Mouse (Mus musculus) forebrain, embryonic 13.5 days (tissue): Measurements from ENCODE around the gene Tnrc6b. TPM values are rescaled to one million over a fixed set of nuclear protein-coding genes. Genes with fewer than 3 reads are reported as not detected.

Experiments
- ATAC-seq: fragments of 200-750 bp; cut with Nextera tagmentation; 2 replicates; pipeline ENCODE4 v1.8.0; 2017
- H3K27ac ChIP-seq: fragments of 300-500 bp; sonication (generic); 2 replicates; pipeline ENCODE4 v1.5.1; 2015; ENCODE audit warnings: inconsistent platforms, mild to moderate bottlenecking, moderate library complexity
- H3K27me3 ChIP-seq: fragments of 300-500 bp; sonication (generic); 2 replicates; pipeline ENCODE4 v1.6.1; 2015; ENCODE audit warnings: mild to moderate bottlenecking, inconsistent platforms
- H3K36me3 ChIP-seq: fragments of 300-500 bp; sonication (generic); 2 replicates; pipeline ENCODE4 v1.6.1; 2015; ENCODE audit warnings: mild to moderate bottlenecking, inconsistent platforms; ENCODE audit not compliant: poor library complexity, severe bottlenecking
- H3K4me1 ChIP-seq: fragments of 300-500 bp; sonication (generic); 2 replicates; pipeline ENCODE4 v1.6.1; 2015; ENCODE audit warnings: inconsistent platforms
- H3K4me2 ChIP-seq: fragments of 300-500 bp; sonication (generic); 2 replicates; pipeline ENCODE4 v1.6.1; 2015; ENCODE audit warnings: inconsistent platforms, mild to moderate bottlenecking, moderate library complexity
- H3K4me3 ChIP-seq: fragments of 300-500 bp; sonication (generic); 2 replicates; pipeline ENCODE4 v1.5.1; 2015; ENCODE audit warnings: mild to moderate bottlenecking, inconsistent platforms
- H3K9ac ChIP-seq: fragments of 300-500 bp; sonication (generic); 2 replicates; pipeline ENCODE4 v1.6.1; 2015; ENCODE audit warnings: mild to moderate bottlenecking, inconsistent platforms
- H3K9me3 ChIP-seq: fragments of 300-500 bp; sonication (generic); replicated peaks from 2 replicates; pipeline ENCODE4 v1.6.1; 2016; ENCODE audit warnings: inconsistent platforms
- WGBS: fragments of 180-500 bp; shearing (Covaris S2); methylation state at CpG from one replicate; pipeline ENCODE4 v1.1.7; 2015; 5-methylcytosine and 5-hydroxymethylcytosine counted together
- polyA plus RNA-seq: library from polyadenylated mRNA; unstranded; fragments of >200 nt; fragmentation: Nextera tagmentation; extraction: Ambion mirVana; gene quantifications from 2 replicates; pipeline ENCODE4 v1.2.1, GENCODE M21; 2015

The Tnrc6b gene
- polyA plus RNA-seq, 1 experiment from 2014 or later: 37.2 TPM

DNA sequence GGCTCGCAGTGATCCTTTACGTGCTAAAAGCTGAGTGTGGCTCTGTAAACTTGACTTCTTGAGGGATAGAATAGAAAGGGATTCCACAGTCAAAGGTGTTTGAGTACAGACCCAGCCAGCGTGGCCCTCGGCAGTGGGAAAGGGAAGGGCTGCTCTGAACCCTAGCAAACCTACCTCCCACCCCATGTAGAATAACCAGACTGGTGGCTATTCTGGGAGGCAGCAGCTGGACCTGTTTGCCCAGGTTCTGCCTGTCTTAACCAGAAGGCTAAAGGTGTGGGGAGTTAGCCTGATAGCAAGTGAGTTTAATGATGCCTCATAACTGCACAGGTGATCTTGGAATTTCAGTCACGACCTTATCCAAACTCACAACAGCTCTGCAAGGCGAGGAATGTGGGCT is 28.0 kb upstream of the Tnrc6b start:
- Histone ChIP-seq H3K27ac (no peak overlapping the region), H3K9me3 (no peaks in the 10 kb centered on the region), H3K27me3 (no peaks in the 10 kb centered on the region), H3K4me3 (no peak overlapping the region), H3K36me3 (no peaks in the 10 kb centered on the region), H3K4me2 (no peak overlapping the region), H3K4me1 (peaks cover 45% of the 10 kb centered on the region), H3K9ac (no peak overlapping the region)
- WGBS: 82% methylated on average over 6 of the region's 6 CpGs
- no peak for ATAC-seq

DNA sequence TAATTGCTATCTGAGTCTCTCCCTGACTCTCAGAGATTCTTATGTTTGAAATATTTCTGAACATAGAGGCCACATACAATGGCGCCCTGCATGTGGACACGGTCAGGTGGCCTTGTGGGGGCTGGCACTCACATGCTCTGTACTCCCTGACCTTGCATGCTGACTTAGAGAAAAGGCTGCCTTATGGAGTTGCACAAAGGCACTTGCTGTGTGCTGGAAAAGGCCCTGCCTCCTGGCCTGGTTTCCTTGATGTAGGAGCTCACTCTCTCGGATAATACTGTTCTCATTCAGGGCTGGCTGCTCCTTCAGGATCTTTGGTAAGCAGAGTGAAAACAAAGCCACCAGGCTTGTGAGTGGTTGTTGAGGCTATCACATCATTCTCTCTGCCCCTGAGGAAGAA is 27.1 kb upstream of the Tnrc6b start:
- no peaks in the 10 kb centered on the region for H3K36me3 ChIP-seq
- ATAC-seq: no peak
- peaks cover 45% of the 10 kb centered on the region for H3K4me1 ChIP-seq
- H3K27me3 ChIP-seq: no peaks in the 10 kb centered on the region
- no peak overlapping the region for H3K27ac ChIP-seq
- H3K9ac ChIP-seq: no peak overlapping the region
- WGBS: 50% methylated on average over 3 of the region's 3 CpGs
- H3K9me3 ChIP-seq: no peaks in the 10 kb centered on the region
- no peak overlapping the region for H3K4me3 ChIP-seq
- no peak overlapping the region for H3K4me2 ChIP-seq

DNA sequence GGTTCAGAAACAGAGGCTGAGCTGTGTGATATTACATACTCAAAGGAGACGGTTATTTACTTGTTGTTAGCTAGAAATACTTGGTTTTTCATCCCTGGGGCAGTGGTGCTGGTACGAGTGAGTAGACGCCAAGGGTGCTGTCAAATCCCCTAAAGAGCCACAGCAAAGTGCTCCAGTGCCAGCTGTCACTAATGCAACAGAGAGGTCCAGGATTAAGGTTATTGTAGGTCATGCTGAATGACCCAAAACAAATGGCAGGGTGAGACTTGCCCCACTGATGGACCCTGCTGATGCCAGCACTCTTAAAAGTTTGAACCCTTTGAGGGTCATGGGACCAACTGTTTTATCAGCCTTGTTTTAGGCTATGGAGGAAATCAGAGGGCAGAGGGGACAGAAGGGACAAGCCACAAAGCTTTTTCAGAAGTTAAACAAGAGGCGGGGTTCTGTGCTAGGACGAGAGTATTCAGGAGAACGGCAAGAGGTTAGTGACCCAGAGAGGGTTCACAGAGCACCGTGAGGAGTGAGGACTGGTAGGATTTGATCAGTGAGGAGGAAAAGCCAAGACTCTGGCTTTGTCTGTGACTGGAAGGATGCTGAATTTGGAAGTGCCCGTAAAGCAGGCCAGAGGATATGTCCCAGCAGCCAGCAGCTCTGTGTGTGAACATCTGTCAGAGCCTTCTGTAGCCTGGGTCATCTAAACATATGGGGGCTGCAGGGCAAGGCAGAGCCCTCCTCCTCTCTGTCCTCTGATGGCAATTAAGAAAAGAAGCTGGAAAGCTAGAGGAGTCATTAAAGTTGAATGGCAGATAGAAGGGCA is 26.1 kb upstream of the Tnrc6b start:
- no peak overlapping the region for H3K4me3 ChIP-seq
- H3K9ac ChIP-seq: no peak overlapping the region
- no peaks in the 10 kb centered on the region for H3K9me3 ChIP-seq
- no peaks in the 10 kb centered on the region for H3K36me3 ChIP-seq
- no peak for ATAC-seq
- H3K4me1 ChIP-seq: peaks cover 37% of the 10 kb centered on the region
- no peaks in the 10 kb centered on the region for H3K27me3 ChIP-seq
- no peak overlapping the region; the same call in 1 of the 2 replicates for H3K27ac ChIP-seq
- 22% methylated on average over 8 of the region's 8 CpGs for WGBS
- H3K4me2 ChIP-seq: no peak overlapping the region

DNA sequence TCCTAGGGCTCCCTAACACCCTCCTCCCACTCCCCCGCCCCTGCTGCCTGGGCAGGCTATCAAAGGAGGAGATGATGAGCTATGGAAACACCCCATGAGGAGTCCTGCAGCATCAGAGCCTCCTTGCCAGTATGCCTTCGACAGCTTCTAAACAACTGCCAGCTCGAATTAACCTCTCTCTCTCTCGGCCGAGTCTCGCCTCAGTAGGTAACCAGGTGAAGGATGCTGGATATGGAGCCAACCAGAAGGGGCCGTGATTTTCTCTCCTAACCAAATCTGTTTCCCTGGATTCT is 25.6 kb upstream of the Tnrc6b start:
- 36% methylated on average over 7 of the region's 7 CpGs for WGBS
- Histone ChIP-seq H3K4me3 (no peak overlapping the region), H3K27ac (no peak overlapping the region), H3K9me3 (no peaks in the 10 kb centered on the region), H3K36me3 (no peaks in the 10 kb centered on the region), H3K4me2 (peak overlapping the region; percentile 2; the same call in 1 of the 2 replicates), H3K4me1 (peaks cover 31% of the 10 kb centered on the region), H3K9ac (no peak overlapping the region), H3K27me3 (no peaks in the 10 kb centered on the region)
- no peak for ATAC-seq

DNA sequence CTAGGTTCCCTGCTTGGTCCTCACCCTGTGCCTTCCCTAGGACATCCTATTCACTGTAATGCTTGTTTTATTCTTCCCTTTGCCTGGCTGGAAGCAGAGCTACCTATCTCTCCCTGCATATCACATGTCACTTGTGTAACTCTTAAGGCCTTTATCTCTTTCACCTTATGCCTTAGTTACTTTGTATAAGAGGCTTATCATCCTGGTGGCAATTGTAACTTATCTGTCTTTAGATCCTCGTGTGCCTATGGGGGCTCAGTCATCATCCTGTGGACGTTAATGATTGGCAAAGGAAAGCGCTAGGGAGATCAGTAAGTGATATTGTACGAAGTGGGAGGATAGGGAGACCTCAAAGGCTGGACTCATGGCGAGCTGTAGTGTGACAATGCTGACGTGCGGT is 22.6 kb upstream of the Tnrc6b start:
- Histone ChIP-seq H3K9ac (no peak overlapping the region), H3K36me3 (no peaks in the 10 kb centered on the region), H3K9me3 (no peaks in the 10 kb centered on the region), H3K4me2 (no peak overlapping the region), H3K4me3 (no peak overlapping the region), H3K27me3 (no peaks in the 10 kb centered on the region), H3K27ac (no peak overlapping the region), H3K4me1 (peaks cover 24% of the 10 kb centered on the region)
- 76% methylated on average over 7 of the region's 7 CpGs for WGBS
- no peak for ATAC-seq

DNA sequence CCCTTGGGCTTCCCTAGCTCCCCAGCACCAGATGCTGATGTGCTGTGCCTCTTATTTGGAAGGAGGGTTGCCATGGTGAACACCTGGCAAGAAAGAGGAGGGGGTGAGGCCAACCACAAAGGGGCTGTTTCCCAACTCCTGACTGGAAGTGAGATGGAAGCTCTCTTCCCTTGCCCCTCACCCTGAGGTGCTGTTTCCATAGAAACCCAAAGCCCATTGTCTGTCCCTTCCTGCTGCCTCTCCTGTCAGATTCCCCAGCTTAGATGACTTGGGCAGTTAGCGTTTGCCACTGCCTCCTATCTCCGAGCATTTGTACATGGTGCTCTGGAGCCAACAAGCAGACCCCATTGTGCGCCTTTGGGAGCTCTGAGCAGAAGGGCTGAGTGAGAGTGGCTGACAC is 17.6 kb upstream of the Tnrc6b start:
- 22% methylated on average over 3 of the region's 3 CpGs for WGBS
- H3K4me1 ChIP-seq: peaks cover 14% of the 10 kb centered on the region
- no peak overlapping the region for H3K4me2 ChIP-seq
- ATAC-seq: no peak
- H3K4me3 ChIP-seq: no peak overlapping the region
- H3K36me3 ChIP-seq: no peaks in the 10 kb centered on the region
- H3K27ac ChIP-seq: 0 out of 2 replicates have a peak overlapping the region, but pooled peaks have one; percentile 10
- H3K9ac ChIP-seq: peak overlapping the region; percentile 30; the same call in 1 of the 2 replicates
- H3K27me3 ChIP-seq: 0 out of 2 replicates have a peak, but pooled peaks cover 4% of the 10 kb centered on the region
- H3K9me3 ChIP-seq: no peaks in the 10 kb centered on the region

DNA sequence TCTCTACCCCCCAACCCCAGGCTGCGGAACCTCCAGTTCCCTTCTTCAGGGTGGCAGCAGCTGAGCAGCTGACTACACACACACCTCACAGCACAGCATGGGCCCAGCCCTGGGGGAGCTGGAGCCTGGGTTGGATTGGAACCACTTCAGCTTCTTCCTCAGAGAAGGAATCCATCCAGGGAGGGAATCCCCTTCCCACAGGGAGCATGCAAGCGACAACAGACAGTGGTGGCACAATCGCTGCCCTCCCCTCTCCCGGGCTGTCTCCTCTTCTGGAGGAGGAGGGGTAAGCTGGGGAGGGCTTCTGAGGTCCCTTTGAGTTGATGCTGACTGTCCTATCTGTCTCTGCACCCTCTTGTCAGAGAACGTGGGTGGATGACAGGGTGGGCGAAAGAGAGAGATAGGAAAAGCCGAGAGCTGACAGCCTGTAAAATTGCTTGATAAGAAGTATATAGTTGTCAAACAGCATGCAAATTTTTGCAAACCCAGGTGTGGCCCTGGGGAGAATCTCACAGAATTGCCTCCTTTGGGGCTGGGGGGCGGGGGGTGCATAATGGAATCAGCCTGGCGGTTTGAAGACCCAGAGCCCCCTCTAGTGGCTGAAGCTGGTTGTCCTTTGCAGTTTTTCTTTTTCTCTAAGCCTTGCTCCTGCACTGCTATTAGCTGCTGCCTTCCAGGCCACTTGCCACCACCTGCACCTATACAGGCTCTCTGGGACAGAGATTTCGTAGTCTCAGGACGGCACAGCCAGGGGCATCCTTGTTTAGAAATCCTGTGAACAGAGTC is 16.8 kb upstream of the Tnrc6b start:
- Histone ChIP-seq H3K36me3 (no peaks in the 10 kb centered on the region), H3K4me2 (peak overlapping the region; percentile 33), H3K27ac (no peak overlapping the region; the same call in 1 of the 2 replicates), H3K9me3 (no peaks in the 10 kb centered on the region), H3K27me3 (0 out of 2 replicates have a peak, but pooled peaks cover 4% of the 10 kb centered on the region), H3K4me3 (no peak overlapping the region), H3K9ac (peak overlapping the region; percentile 30; the same call in 1 of the 2 replicates), H3K4me1 (peaks cover 14% of the 10 kb centered on the region)
- peak; percentile 55 for ATAC-seq
- WGBS: 24% methylated on average over 11 of the region's 11 CpGs

DNA sequence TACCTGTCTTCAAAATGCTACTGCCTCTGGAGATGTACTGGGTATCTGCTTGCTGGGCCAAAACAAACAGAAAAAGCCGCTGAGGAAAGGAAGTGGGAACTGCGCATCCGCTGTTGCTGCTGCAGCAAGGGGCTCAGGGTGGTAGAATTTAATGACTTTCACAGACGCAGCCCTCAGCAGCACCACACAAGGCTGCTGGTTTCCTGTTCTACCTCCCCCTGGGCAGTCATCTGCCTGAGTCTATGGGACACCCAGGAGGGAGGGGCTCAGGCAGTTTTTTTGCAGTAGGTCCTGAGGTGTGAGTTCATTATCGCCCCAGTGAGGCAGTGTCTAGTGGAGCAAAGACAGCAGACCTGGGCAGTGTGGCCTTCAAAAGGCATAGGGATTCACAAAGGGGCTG is 13.5 kb upstream of the Tnrc6b start:
- WGBS: 55% methylated on average over 5 of the region's 5 CpGs
- Histone ChIP-seq H3K27me3 (0 out of 2 replicates have a peak, but pooled peaks cover 4% of the 10 kb centered on the region), H3K9me3 (no peaks in the 10 kb centered on the region), H3K36me3 (no peaks in the 10 kb centered on the region), H3K27ac (no peak overlapping the region), H3K4me2 (no peak overlapping the region), H3K4me3 (no peak overlapping the region), H3K9ac (0 out of 2 replicates have a peak overlapping the region, but pooled peaks have one; percentile 6), H3K4me1 (peaks cover 14% of the 10 kb centered on the region)
- ATAC-seq: no peak

DNA sequence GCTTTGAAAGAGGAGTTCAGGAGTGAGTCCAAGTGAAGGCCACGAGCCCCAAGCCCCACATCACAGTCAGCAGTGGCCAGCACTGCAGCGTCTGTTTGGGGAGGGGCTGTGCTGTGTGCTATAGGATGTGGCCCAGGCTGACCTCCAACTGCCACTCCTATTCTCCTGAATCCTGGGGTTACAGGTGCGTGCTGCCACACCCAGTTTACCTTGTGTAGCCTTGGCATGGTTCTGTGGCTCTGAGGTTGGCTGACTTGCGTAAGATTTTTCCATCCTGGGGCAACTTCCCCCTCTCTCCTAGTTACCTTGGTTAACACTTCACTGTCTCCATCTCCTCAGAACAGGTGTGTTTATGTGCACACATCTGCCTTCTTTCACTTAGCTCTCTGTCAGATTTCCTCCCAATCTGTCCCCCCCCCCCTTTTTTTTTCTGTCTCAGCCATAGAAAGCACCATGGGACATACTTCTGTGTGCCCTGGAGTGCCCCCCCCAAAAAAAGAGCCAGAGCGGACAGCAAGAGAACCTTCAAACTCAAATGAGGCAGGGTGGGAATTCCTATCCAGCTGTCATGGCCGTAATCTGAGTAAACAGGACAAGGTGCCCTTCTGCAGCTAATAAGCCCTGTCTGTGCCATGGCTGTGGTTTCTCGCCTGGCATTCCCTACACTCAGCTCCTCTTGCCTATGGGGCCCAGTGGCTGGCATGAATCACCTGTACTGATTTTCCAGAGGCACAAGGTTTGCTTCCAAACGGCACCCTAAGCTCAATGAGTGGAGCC is 9.4 kb upstream of the Tnrc6b start:
- Histone ChIP-seq H3K4me2 (no peak overlapping the region), H3K27me3 (0 out of 2 replicates have a peak, but pooled peaks cover 6% of the 10 kb centered on the region), H3K4me1 (peaks cover 6% of the 10 kb centered on the region), H3K27ac (no peak overlapping the region), H3K4me3 (no peak overlapping the region), H3K36me3 (no peaks in the 10 kb centered on the region), H3K9ac (no peak overlapping the region), H3K9me3 (no peaks in the 10 kb centered on the region)
- ATAC-seq: no peak
- 73% methylated on average over 8 of the region's 8 CpGs for WGBS

DNA sequence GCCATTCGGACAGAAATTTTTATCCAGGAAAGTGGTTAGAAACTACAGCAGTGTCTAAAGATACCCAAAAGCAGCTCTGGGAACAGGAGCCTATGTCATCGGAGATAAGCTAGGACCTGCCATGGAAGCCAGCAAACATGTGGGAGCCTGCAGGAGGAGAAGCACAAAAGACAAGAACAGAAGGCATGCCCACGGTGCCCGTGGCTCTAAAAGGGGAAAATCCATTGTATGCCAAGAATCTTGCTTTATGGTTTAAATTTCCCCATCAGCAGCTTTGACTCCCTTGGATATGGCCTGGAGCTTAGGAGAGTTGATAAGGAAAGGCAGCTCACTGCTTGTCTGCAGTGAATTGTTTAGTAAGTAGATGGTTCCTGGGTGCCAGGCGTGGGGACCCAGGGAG is 8.2 kb upstream of the Tnrc6b start:
- Histone ChIP-seq H3K4me2 (no peak overlapping the region), H3K27me3 (0 out of 2 replicates have a peak, but pooled peaks cover 2% of the 10 kb centered on the region), H3K9ac (no peak overlapping the region), H3K27ac (no peak overlapping the region), H3K4me3 (no peak overlapping the region), H3K36me3 (no peaks in the 10 kb centered on the region), H3K9me3 (no peaks in the 10 kb centered on the region), H3K4me1 (peaks cover 18% of the 10 kb centered on the region)
- 87% methylated on average over 5 of the region's 5 CpGs for WGBS
- no peak for ATAC-seq

DNA sequence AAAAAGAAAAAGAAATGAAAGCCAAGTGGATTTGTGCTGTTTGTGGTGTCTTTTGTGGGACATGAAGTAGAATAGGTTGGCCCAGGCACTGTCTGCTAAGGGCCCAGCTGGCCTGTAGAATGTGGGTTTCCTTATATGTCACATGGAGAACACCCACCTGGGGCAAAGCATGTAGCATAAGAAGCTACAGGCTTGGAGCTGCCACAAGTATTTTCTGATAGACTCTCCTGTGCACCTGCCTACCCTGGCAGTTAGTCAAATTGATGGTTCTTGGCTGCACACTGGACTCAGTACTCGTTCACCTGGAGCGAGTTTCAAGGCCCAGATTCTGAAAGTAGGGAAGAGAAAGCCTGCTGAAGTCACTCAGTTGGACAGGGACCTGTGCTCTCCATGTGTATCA is 7.6 kb upstream of the Tnrc6b start:
- Histone ChIP-seq H3K9me3 (no peaks in the 10 kb centered on the region), H3K27me3 (0 out of 2 replicates have a peak, but pooled peaks cover 2% of the 10 kb centered on the region), H3K36me3 (no peaks in the 10 kb centered on the region), H3K9ac (no peak overlapping the region), H3K4me1 (peaks cover 18% of the 10 kb centered on the region), H3K4me2 (no peak overlapping the region), H3K27ac (no peak overlapping the region), H3K4me3 (no peak overlapping the region)
- no peak for ATAC-seq
- 72% methylated on average over 2 of the region's 2 CpGs for WGBS
